Mouse (Mus musculus) left cerebral cortex, adult 18-20 months (tissue): ENCODE measurements around the gene Ifnab. TPM values are rescaled to one million over a fixed set of nuclear protein-coding genes. Genes with fewer than 3 reads are reported as not detected.

Source experiments
- DNase-seq, 2 experiments: peaks; one replicate each; pipeline ENCODE4 v3.0.0; 2021 to 2022; ENCODE audit warnings: low spot score in 2 of 2, mixed read lengths in 1 of 2
- total RNA-seq, 2 experiments: library from RNA; stranded (reverse); gene quantifications; 2 replicates each; pipeline ENCODE4 v1.2.3; 2021

The Ifnab gene
- total RNA-seq, 2 experiments from 2014 or later, result not detected

DNA sequence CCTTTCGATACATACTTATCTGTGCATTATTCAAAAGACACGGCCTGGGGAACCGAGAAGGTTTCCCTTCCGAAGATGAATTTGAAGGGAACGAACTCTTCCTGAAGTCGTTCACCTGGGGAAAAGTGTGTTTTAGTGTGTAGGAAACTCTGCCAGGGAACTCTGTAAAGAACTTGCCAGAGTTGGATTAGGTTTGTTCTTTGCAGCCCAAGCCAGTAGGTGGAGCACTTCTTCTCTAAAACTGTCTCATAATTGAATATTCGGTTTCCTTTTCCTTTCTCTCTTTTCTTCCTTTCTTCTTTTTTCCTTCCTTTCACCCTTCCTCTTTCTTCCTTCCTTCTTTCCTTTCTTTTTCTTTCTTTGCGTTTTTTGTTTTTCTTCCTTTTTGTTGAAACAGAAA, 10.8 kb downstream of the Ifnab start:
- peak; percentile 20 to 24 for DNase-seq

DNA sequence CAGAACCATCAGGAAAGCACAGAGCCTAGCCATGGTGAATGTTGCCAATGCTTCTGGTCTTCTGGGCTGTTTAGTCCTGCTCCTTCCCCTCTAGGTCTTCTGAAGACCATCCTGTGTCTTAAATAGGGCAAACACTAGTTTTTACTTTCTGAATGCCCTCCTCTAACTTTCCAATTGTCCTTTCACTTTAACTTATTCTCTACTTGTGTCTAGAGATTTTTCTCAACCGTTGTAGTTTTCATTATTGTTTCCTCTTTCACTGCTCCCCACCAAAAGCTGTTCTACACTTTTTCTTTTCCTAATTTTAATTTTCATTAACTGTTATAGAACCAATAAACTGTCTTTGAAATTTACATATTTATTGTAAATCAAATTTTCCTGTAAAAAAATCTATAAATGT, 14.3 kb downstream of the Ifnab start, which contains the start of gene Ifna16:
Gene Ifna16 (minus strand): TSS at position 101 of the 400 bp plus-strand sequence.
- no peak for DNase-seq

DNA sequence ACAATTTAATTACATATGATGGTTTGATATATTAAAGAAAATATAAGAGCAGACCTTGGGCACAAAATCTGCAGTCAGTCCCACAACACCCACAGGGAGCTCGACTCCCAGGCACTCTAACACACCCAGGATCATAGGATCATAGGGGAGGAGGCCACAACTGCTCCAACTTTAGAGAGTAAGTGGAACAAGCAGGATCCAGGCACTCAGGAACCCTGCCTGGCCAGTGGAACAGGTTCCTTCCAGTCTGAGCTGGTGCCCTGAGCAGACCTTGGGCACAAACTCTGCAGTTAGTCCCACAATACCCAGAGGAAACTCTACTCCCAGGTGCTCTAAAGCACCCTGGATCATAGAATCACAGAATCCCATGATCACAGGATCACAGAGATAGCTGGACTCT, 35.7 kb downstream of the Ifnab start:
- DNase-seq, result no peak

DNA sequence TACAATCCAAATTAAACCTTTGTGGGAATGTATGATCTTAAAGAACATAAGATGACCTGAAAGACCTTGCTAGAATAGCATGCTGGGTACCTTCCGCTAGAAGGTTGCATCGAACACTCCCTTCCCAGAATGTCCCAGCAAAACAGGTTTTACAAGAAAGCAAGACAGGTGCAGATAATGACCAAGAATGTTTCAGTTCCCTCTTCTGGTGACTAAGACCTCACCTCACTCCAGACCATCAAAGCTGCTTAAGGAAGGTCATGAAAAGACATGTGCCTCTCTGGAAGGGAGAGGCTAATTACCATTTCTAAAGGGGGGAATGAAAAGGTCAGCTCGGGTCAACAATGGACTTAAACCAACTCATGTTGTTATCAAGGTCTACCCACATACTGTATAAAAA, 37.5 kb downstream of the Ifnab start:
- no peak for DNase-seq

DNA sequence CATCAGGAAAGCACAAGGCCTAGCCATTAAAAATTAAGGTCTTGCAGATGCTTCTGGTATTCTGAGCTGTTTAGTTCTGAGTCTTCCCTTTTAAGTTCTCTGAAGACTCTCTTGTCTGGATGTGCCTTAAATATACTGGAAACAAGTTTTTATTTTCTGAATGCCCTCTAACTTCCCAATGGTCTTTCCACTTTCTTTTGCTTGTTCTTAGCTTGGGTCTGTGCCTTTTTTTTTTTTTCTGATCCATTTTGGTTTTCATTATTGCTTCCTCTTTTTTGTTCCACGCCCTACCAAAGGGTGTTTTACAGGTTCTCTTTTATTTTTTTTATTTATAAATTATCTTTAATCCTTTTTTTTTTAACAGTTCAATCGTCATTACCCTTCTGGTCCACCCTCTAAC, 46.8 kb downstream of the Ifnab start, which contains the start of gene Ifna13:
Gene Ifna13 (minus strand): TSS at position 101 of the 400 bp plus-strand sequence.
- DNase-seq, result no peak

DNA sequence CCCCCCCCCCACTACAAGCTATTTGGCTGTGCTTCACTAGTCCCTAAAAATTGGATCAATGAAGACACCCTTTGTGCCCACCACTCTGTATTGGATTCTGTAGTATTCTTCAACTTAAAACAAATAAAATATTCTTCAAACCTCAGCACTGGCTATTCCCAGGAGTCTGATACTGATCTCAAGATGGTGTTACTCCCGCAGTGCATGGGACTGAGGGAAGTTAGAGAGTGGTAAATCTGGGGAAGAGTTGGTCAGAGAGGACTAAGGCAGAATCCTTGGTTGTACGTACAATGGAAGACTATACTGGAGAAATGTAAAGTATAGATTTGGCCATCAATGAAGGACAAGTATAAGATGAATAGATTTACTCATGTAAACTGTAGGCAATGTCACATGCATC, 48.6 kb downstream of the Ifnab start:
- DNase-seq, result no peak

DNA sequence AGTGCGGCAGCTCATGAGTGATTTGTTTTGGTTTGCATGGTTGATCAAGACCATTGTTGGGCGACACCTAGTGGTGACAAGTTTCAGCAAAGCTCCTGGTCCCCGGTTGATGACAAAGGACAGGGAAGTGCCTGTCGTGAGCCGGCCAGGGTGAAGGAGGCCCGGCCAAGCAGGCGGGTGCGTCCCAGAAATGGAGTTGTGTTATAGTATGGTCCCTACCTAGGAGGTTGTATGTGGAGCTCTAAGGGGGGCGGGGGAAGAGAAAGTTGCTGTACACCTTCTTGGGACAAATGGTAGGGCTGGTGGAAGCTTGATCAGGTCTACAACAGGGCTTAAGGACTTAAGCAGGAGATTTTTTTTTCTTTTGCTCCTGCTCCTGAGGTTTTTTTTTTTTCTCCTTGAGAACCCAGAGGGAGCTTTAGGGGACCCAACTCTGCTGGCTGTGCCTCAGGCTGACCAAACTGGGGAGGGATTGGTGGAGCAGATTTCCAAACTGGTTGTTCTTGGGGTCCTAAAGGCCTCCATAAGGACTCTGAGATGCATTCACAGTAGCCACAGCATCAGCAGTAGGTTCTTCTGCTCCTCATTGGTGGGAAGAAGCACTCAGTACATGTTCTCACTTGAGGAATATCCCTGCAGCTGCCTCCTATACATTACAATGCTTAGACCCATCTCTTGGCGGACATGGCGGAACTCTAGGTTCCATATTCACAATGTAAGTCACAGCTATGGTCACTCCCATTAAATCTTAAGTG, 49.9 kb downstream of the Ifnab start:
- peak; percentile 92 to 100 for DNase-seq

DNA sequence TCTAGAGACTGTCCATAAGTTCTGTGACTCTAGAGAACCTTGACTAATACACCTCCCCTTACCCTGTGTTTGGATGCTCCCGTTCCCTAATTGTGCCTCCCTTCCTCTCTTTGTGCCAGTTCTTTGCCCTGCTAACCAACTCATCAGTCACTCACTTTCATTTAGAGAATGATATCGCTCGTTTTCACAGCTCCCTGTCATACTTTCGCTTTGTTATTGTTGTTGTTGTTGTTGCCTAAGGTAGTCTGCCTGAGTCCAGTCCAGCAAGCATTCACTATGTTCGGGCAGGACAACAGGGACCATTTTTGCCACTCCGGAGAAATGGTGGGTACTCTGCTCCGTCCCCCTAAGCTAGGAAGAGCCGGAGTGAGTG, 50.5 kb downstream of the Ifnab start:
- no peak for DNase-seq

Other genes with a start within 250 kb of the Ifnab start
- gene Ifnb1, start 168.6 kb downstream of the Ifnab start, total RNA-seq, result not detected
- gene Ifna15, start 133.1 kb downstream of the Ifnab start, total RNA-seq, result not detected
- not detected for gene Ifna14, start 119.6 kb downstream of the Ifnab start, total RNA-seq
- gene Ifna9, start 99.0 kb downstream of the Ifnab start, total RNA-seq, result not detected
- gene Ifna12, start 88.0 kb downstream of the Ifnab start, total RNA-seq, result not detected
- gene C87499, start 56.9 kb downstream of the Ifnab start, total RNA-seq, result not detected
- not detected for gene Ifna13, start 46.9 kb downstream of the Ifnab start, total RNA-seq
- gene Ifna16, start 14.4 kb downstream of the Ifnab start, total RNA-seq, result not detected
- not detected for gene Ifna2, start 7.4 kb downstream of the Ifnab start, total RNA-seq
- gene Gm26566, start 30.4 kb upstream of the Ifnab start, total RNA-seq, result under 1 TPM; 0.49 to 0.89 TPM
- gene Klhl9, start 31.1 kb upstream of the Ifnab start, total RNA-seq, result 100 to 1,000 TPM; 100 to 103 TPM
- gene Gm13271, start 63.5 kb upstream of the Ifnab start, total RNA-seq, result not detected
- not detected for gene Gm13283, start 68.8 kb upstream of the Ifnab start, total RNA-seq
- not detected for gene Gm13290, start 82.5 kb upstream of the Ifnab start, total RNA-seq
- not detected for gene Gm13289, start 85.6 kb upstream of the Ifnab start, total RNA-seq
- not detected for gene Gm13272, start 88.5 kb upstream of the Ifnab start, total RNA-seq
- gene Ifnz, start 90.8 kb upstream of the Ifnab start, total RNA-seq, result not detected
- not detected for gene Gm13276, start 94.3 kb upstream of the Ifnab start, total RNA-seq
- not detected for gene Gm13277, start 97.3 kb upstream of the Ifnab start, total RNA-seq
- not detected for gene Gm13278, start 100.2 kb upstream of the Ifnab start, total RNA-seq
- not detected for gene Gm13275, start 103.1 kb upstream of the Ifnab start, total RNA-seq
- gene Gm13279, start 106.0 kb upstream of the Ifnab start, total RNA-seq, result not detected
- gene Gm13285, start 108.3 kb upstream of the Ifnab start, total RNA-seq, result not detected
- gene Gm13287, start 111.9 kb upstream of the Ifnab start, total RNA-seq, result not detected
- not detected for gene Gm13288, start 114.2 kb upstream of the Ifnab start, total RNA-seq
- not detected for gene Ifna7, start 124.9 kb upstream of the Ifnab start, total RNA-seq
- not detected for gene Ifna11, start 128.6 kb upstream of the Ifnab start, total RNA-seq
- not detected for gene Ifna6, start 136.1 kb upstream of the Ifnab start, total RNA-seq
- not detected for gene Ifna5, start 144.2 kb upstream of the Ifnab start, total RNA-seq
- not detected for gene Ifna4, start 150.5 kb upstream of the Ifnab start, total RNA-seq
- gene Ifna1, start 158.7 kb upstream of the Ifnab start, total RNA-seq, result not detected
- not detected for gene Ifne, start 188.8 kb upstream of the Ifnab start, total RNA-seq